Mouse (Mus musculus): ENCODE measurements around the gene Gm45213.

Gm45213 gene

DNA sequence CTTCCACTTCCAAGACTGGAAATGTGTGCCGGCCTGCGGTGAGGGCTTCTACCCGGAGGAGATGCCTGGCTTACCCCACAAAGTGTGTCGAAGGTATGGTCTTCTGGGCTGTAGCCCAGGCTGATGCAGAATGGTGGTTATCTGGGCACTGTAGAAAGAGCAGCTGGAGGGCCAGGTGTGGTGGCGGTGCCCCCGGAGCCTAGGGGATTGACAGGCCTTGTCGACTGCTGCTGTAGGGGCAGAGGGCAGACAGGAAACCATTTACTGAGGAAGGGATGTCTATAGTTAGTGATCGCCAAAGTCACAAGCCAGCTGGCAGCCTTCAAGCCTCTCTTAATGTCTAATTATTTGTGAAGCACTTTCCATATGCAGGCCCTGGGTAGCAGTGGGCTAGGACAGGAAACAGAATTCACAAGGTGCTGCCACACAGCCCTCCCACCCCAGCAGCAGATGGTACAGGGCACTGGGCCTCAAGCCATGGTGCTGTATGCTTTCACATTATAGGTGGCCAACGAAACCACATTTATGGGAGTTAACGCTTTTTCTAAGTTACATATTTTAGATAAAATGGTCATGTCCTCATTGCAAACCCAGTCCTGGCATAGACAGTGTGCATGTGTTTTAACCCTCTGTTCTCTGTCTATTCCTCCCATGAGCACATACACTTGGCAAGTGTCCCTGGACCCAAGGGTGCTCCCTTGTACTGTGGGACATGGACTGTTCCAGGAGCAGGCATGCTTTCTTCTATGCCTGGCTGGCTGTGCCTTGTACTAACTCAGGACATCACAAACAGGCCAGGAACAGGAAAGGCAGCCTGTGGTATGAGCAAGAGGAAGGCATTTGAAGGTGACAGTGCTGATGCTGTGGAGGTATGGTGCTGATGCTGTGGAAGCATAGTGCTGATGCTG lies at the start of gene Gm45213:
Gm45213 (plus strand) TSS at position 51 of the 908 bp plus-strand sequence.
- DNase-seq (ENCODE audit: low read depth, low spot score): no peak

DNA sequence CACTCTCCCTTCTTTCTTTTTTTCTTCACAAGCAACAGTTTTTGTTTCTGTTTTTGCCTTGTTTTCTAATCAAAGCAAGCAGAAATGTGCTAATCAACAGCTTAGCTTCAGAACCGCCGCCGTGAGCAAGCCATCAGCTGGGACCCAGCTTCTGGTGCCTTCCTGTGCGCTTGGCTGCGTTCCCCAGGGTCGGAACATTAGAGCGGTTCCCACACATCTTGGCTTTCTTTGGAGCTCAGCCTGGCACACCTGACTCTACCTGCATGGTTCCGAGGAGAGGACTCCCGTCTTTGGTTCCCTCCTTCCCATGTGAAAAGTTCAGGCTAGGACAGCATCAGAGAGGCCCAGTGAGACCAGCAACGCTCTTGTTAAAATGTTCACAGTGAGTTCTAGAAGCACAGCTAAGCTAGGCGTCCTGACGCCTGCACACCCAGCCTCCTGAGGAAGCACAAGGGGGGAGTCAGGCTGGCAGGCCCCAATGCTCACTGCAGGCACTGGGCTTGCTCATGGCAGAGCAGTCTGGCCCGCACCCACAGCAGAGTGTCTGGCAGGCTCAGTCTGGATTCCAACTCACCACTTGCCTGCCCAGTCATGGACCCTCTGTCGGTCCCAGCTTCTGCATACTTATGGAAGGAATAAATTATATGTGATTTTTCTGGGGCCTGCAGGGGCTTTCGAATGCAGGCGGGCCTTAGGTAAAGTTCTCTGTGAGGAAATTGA lies 42.2 kb upstream of the Gm45213 start:
- DNase-seq (ENCODE audit: low read depth, low spot score): no peak

GRCm38 (mm10) chr7:66001797-66002196 lies 41.6 kb upstream of the Gm45213 start:
- no peak for DNase-seq (ENCODE audit: low read depth, low spot score)

- no peak for DNase-seq (ENCODE audit: low read depth, low spot score)
Measured at GRCm38 (mm10) chr7:66003447-66003846, 40.0 kb upstream of the Gm45213 start.

DNA sequence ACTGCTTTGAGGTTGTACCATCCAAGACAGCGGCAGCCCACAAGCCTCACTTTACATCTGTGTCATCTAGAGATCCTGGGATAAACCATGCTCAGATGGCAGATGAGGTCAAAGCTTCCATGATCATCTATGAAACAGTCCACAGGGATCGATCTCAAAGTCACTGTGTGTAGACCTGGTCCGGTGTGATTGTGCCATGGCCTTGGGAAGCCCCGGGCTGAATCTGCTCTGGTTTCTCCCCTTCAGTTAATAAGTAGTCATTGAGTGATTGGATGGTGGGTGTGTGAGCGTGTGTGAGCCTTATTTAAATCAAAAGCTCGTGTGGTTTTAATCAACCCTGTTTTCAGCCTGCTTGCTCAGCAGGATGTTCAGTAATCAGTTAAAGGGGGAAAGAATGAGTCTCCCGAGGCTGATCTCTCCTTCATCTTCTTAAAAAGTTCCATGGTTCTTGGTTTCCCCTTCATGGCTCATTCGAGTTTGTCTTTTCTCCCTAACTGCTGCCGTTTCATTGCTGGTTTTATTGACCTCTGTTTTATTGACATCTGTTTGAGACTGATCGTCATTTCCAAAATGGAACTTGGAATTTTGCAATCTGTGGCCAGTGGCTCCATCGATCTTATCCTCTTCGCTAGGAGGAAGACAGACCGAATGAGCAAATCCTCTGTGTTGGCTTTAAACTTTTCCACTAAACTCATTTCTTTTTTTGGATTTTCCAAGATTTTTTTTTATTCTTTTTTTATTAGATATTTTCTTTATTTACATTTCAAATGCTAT lies 39.4 kb upstream of the Gm45213 start:
- DNase-seq (ENCODE audit: low read depth, low spot score): no peak

- no peak for DNase-seq (ENCODE audit: low read depth, low spot score)
Measured at GRCm38 (mm10) chr7:66005066-66005465, 38.3 kb upstream of the Gm45213 start.

DNA sequence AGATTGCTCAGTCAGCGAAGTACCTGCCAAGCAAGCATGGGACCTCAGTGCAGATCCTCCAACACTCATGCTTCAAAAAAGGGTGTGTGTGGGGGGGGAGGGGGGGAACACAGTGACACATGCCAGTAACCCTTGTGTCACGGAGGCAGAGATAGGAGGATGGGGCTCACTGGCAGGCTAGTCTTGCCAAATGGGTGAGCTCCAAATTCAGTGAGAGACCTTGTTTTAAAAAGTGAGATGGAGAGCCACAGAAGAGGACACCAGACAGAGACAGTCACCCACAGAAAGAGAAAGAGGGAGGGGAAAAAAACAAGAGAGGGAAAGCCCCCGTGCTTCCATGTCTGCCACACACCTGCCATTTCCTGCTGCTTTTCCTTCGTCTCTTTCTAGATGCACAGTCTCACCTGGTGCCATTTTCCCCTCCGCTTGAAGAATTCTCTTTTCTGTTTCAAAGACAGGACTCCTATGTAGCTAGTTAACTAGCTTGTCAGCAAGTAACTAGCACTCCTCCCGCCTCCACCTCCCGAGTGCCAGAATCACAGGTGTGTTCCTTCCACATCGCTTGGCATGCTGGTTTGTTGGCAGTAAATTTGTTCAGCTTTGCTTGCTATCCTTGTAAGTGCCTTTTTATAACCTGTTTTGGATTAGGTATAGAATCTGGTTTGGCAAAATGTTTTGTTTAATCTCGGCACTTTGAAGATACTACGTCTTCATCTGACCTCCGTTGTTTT lies 35.1 kb upstream of the Gm45213 start:
- no peak for DNase-seq (ENCODE audit: low read depth, low spot score)

GRCm38 (mm10) chr7:66008892-66009273 lies 34.5 kb upstream of the Gm45213 start:
- DNase-seq (ENCODE audit: low read depth, low spot score): no peak

GRCm38 (mm10) chr7:66010518-66010917 lies 32.9 kb upstream of the Gm45213 start:
- DNase-seq (ENCODE audit: low read depth, low spot score): no peak

DNA sequence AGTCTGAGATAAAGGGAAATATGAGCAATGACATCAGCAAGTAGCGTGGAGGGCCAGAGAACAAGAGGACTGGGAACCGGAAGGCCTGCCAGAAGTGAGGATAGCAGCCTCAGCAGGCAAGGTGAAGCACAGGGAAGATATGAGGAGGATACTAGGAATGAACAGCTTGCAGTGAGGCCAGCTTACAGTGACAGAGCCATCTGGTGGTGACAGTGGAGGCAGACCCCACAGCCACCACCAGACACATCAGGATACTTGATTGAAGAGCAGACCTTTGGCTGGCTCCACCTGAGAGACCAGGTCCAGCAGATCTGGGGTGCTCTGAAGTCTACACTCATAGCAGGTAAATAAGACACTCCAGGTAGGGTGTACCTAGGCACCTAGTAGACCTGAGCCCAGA lies 15.7 kb upstream of the Gm45213 start:
- DNase-seq (ENCODE audit: low read depth, low spot score): peak; percentile 22

DNA sequence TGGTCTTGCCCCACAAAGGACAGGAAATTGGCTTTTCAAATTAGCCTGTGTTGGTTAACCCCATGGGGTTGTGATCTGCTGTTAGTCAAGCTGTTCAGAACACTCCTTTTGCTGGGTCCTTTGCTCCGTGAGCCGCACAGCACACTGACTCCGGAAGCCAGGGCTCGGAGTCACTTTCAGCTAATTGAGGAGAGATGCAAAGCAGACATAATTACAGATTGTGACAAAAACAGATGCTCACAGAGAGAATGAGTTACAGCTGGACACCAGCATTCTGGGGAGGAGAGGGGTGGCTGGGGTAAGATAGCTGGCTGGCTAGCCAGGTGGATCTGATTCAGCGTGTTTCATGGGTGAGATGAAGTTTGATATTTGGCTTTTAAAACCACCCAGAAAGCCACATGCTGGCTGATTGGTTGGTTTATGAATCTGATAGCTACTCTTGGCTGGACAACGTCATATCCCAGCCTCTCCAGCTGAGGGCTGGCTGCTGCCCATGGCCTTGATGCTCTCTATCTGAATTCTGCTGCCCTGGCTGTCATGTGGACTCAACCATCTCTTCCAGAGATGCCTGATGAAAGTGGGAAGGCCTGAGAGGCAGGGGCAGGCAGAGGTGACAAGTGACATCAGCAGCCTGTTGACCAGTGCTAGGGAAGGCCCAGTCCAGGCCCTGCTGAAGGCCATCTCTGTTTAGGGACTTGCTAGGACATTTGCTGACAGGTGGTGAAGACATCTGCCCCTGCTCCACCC lies 14.5 kb upstream of the Gm45213 start:
- no peak for DNase-seq (ENCODE audit: low read depth, low spot score)

- no peak for DNase-seq (ENCODE audit: low read depth, low spot score)
Measured at GRCm38 (mm10) chr7:66036809-66037208, 6.6 kb upstream of the Gm45213 start.

- DNase-seq (ENCODE audit: low read depth, low spot score): no peak
Measured at GRCm38 (mm10) chr7:66038261-66038660, 5.1 kb upstream of the Gm45213 start.

DNA sequence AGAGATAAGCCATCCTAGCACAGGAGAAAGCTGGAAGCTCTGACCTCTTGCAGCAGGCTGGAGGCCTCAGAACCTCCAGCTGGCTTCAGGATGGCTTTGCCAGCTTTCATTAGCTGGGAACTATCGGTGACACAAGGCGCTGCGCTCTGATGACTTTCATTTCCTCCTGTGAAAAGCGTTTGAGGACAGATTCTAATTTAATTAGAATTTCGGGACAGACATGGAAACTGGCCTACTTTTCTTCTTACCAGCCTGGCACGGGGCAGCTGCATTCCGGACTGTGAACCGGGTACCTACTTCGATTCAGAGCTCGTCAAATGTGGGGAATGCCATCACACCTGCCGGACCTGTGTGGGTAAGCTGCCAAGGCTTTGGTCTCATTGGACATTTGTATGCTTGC lies 4.7 kb upstream of the Gm45213 start:
- no peak for DNase-seq (ENCODE audit: low read depth, low spot score)

GRCm38 (mm10) chr7:66040026-66040814 lies 3.2 kb upstream of the Gm45213 start:
- no peak for DNase-seq (ENCODE audit: low read depth, low spot score)

DNA sequence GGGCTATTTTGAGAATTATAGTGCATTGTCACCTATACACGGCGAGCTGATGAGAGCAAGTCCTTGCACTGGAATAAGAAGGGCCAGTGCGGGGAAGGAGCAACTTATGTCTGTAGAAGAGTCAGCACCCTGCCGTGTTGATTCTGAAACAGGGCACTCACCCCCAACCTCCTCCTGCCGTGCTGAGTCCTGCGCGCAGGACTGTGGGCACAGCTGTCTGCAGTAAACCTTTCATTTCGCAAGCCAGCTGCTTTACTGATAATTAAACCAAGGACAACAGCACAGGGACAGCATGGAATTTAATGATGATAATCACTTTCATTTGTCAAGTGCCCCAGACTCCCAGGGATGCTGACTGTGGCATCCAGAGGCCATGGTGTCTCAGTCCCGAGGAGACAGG lies 1.2 kb downstream of the Gm45213 start:
- DNase-seq (ENCODE audit: low read depth, low spot score): no peak

DNA sequence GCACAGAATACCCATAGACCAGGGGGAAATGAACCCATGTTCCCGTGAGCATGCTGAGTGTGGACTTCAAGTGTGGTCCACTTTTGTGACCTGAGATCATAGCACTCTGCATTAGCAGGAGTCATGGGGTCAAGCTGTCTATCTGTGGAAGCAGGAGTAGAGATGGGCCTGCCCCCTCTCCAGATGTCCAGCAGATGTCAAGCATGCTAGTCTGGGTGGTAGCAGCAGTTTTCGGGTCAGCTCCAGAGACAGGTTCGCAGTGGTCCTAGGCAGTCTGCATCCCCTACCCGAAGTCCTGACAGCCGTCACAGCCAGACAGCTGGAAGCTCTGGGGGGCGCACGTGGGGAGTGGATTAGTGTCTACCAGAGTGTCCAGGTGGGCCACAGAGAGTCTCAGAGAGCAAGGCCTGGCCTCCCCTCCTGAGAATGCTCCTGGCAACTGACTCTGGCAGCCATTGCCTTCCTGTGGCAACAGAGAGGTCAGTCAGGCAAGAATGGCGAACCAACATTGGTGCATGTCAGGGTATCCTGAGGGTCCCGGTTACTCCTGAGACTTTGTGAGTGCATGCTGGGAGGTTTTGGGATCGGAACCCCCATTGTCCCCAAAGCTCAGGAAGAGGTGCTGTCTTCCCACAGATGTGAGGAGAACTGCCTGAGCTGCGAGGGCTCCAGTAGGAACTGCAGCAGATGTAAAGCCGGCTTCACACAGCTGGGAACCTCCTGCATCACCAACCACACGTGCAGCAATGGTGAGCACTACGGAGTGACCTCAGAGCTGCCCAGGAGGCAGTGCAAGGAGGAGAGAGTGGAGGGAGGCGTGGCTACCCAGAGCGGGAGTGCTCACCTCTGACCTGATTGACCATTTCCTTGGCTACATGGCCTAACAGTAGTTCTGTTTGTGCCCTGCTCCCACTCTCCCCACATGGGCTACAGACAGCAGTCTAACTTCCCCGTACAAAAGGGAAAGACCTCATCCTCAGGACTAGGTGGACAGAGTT lies 3.8 kb downstream of the Gm45213 start:
- DNase-seq (ENCODE audit: low read depth, low spot score): no peak

DNA sequence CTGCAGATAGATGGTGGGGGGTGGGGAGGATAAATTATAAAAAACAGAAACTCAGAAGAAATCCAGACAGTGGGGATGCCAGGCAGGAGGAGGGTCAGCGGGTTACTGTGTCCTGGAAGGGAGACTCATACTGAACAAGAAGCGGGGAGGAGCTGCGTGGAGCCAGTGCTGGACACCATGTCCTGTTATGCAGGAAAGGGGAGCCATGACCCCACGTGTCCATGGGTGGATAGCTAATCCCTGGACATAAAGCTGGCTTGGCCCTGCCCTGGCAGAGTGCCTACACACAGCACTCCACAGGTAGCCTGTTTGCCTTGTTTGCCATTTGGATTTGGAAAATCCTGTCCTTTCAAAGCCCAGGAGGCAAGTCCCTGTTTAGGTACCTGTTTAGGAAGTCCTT lies 4.6 kb downstream of the Gm45213 start:
- no peak for DNase-seq (ENCODE audit: low read depth, low spot score)
